Mouse (Mus musculus) thymus, postnatal 36 days (tissue): ENCODE data around the gene Chchd6.
A peak's percentile ranks its signal among the peaks of the same experiment; 100 is the strongest.

Experiments
- DNase-seq, 2 experiments: peaks; one replicate each; pipeline ENCODE4 v3.0.0; 2022; ENCODE audit warnings: mixed read lengths in 2 of 2

Gene Chchd6

GRCm38 (mm10) chr6:89399564-89399963 lies 195.9 kb downstream of the Chchd6 start:
- DNase-seq, result no peak

- DNase-seq, result no peak
These were observed 197.5 kb downstream of the Chchd6 start for GRCm38 (mm10) chr6:89397919-89398318.

GRCm38 (mm10) chr6:89393820-89394219 lies 201.6 kb downstream of the Chchd6 start:
- DNase-seq, result no peak

- DNase-seq, result no peak
These were observed 203.2 kb downstream of the Chchd6 start for GRCm38 (mm10) chr6:89392213-89392612.

GRCm38 (mm10) chr6:89389771-89390170 lies 205.7 kb downstream of the Chchd6 start:
- no peak for DNase-seq

GRCm38 (mm10) chr6:89386956-89387355 lies 208.5 kb downstream of the Chchd6 start:
- DNase-seq, result no peak

- DNase-seq, result no peak
These were observed 210.8 kb downstream of the Chchd6 start for GRCm38 (mm10) chr6:89384699-89385098.

GRCm38 (mm10) chr6:89381851-89382250 lies 213.6 kb downstream of the Chchd6 start:
- no peak for DNase-seq

- DNase-seq, result no peak
These were observed 214.3 kb downstream of the Chchd6 start for GRCm38 (mm10) chr6:89381172-89381571.

GRCm38 (mm10) chr6:89380751-89381150 lies 214.7 kb downstream of the Chchd6 start:
- DNase-seq, result no peak

GRCm38 (mm10) chr6:89378264-89378663 lies 217.2 kb downstream of the Chchd6 start:
- no peak for DNase-seq

- DNase-seq, result no peak
These were observed 226.6 kb downstream of the Chchd6 start for GRCm38 (mm10) chr6:89368812-89369211.

GRCm38 (mm10) chr6:89364342-89364741 lies 231.1 kb downstream of the Chchd6 start:
- DNase-seq, result no peak

- DNase-seq, result no peak
These were observed 232.4 kb downstream of the Chchd6 start for GRCm38 (mm10) chr6:89363107-89363451.

GRCm38 (mm10) chr6:89362281-89363106 lies 233.0 kb downstream of the Chchd6 start, which contains the start of gene Plxna1:
Gene Plxna1 (minus strand): TSS chr6:89362620.
- DNase-seq, result peak; percentile 33 to 51

- peak; percentile 21 to 39 for DNase-seq
These were observed 233.8 kb downstream of the Chchd6 start for GRCm38 (mm10) chr6:89361418-89362280.

- no peak for DNase-seq
These were observed 234.6 kb downstream of the Chchd6 start for GRCm38 (mm10) chr6:89360709-89361417.

- no peak for DNase-seq
These were observed 235.4 kb downstream of the Chchd6 start for GRCm38 (mm10) chr6:89359771-89360708.

- no peak for DNase-seq
These were observed 236.3 kb downstream of the Chchd6 start for GRCm38 (mm10) chr6:89359192-89359591.

- DNase-seq, result no peak
These were observed 239.8 kb downstream of the Chchd6 start for GRCm38 (mm10) chr6:89355661-89356060.

GRCm38 (mm10) chr6:89354726-89355125 lies 240.7 kb downstream of the Chchd6 start:
- no peak for DNase-seq

- no peak for DNase-seq
These were observed 241.4 kb downstream of the Chchd6 start for GRCm38 (mm10) chr6:89354076-89354475.
